Mouse (Mus musculus) right cerebral cortex, adult 2 months (tissue): Measurements from ENCODE around the gene Ttll3.

Experiments used
- DNase-seq, 2 experiments: peaks; one replicate each; pipeline ENCODE4 v3.0.0; 2021 to 2022; ENCODE audit warnings: low spot score in 2 of 2

The Ttll3 gene

GRCm38 (mm10) chr6:113419199-113419587, 30.1 kb downstream of the Ttll3 start, which contains the start of gene Rpusd3:
Gene Rpusd3 (minus strand): TSS chr6:113419340.
- peak; percentile 97 to 100 for DNase-seq

GRCm38 (mm10) chr6:113423000-113423399, 33.9 kb downstream of the Ttll3 start:
- DNase-seq = no peak

GRCm38 (mm10) chr6:113424187-113424586, 35.1 kb downstream of the Ttll3 start:
- DNase-seq = no peak

- DNase-seq = no peak
These were observed 37.6 kb downstream of the Ttll3 start for GRCm38 (mm10) chr6:113426696-113427095.

GRCm38 (mm10) chr6:113427397-113427796, 38.3 kb downstream of the Ttll3 start:
- DNase-seq = no peak

GRCm38 (mm10) chr6:113428006-113428405, 38.9 kb downstream of the Ttll3 start:
- DNase-seq = no peak

- DNase-seq = no peak
These were observed 40.9 kb downstream of the Ttll3 start for GRCm38 (mm10) chr6:113429965-113430364.

GRCm38 (mm10) chr6:113430846-113431245, 41.8 kb downstream of the Ttll3 start:
- no peak for DNase-seq

GRCm38 (mm10) chr6:113431801-113432200, 42.7 kb downstream of the Ttll3 start:
- no peak for DNase-seq

- no peak for DNase-seq
These were observed 44.6 kb downstream of the Ttll3 start for GRCm38 (mm10) chr6:113433661-113434060.

GRCm38 (mm10) chr6:113434691-113435090, 45.6 kb downstream of the Ttll3 start:
- DNase-seq = no peak

GRCm38 (mm10) chr6:113435664-113436205, 46.7 kb downstream of the Ttll3 start, which contains the start of gene Cidec:
Gene Cidec (minus strand): TSS chr6:113435760.
- no peak for DNase-seq

GRCm38 (mm10) chr6:113437135-113437534, 48.1 kb downstream of the Ttll3 start:
- DNase-seq = no peak

GRCm38 (mm10) chr6:113438721-113439430, 49.8 kb downstream of the Ttll3 start:
- DNase-seq = no peak

GRCm38 (mm10) chr6:113440686-113441085, 51.6 kb downstream of the Ttll3 start:
- DNase-seq = no peak

GRCm38 (mm10) chr6:113441147-113441680, 52.2 kb downstream of the Ttll3 start:
- DNase-seq = peak; percentile 76 to 79

GRCm38 (mm10) chr6:113442087-113442441, 53.0 kb downstream of the Ttll3 start:
- no peak for DNase-seq

GRCm38 (mm10) chr6:113442442-113443090, 53.5 kb downstream of the Ttll3 start, which contains the start of gene Jagn1:
Gene Jagn1 (plus strand): TSS chr6:113442569.
- peak; percentile 94 to 96 for DNase-seq

GRCm38 (mm10) chr6:113443091-113443490, 54.0 kb downstream of the Ttll3 start:
- no peak for DNase-seq

GRCm38 (mm10) chr6:113444207-113444965, 55.3 kb downstream of the Ttll3 start:
- no peak for DNase-seq

GRCm38 (mm10) chr6:113447639-113448038, 58.6 kb downstream of the Ttll3 start:
- DNase-seq = no peak

GRCm38 (mm10) chr6:113451839-113452238, 62.8 kb downstream of the Ttll3 start:
- no peak for DNase-seq
